Mouse (Mus musculus) CD8-positive naive resting alpha-beta T cell, adult 57 days (primary cell): ENCODE results near the gene Tmem209. TPM values are rescaled to one million over a fixed set of nuclear protein-coding genes. Genes with fewer than 3 reads are reported as not detected.

Experiments
- total RNA-seq: library from RNA; stranded (reverse); gene quantifications from one replicate; pipeline ENCODE4 v1.2.4, GENCODE M21; 2023

Gene Tmem209
- total RNA-seq: 38.4 TPM

GRCm38 (mm10) chr6:30509265-30510239, at the start of gene Tmem209, which contains the start of gene Ssmem1:
Gene Tmem209 (minus strand): TSS chr6:30509783.
Gene Ssmem1 (plus strand): TSS chr6:30509849.

GRCm38 (mm10) chr6:30541009-30541799, 31.6 kb upstream of the Tmem209 start, which contains the start of gene Cpa2:
Gene Cpa2 (plus strand): TSS chr6:30541582.

Other genes starting within 250 kb of the Tmem209 start
- 150 TPM for gene Ube2h, start 205.2 kb downstream of the Tmem209 start, total RNA-seq
- gene Zc3hc1, start 118.8 kb downstream of the Tmem209 start, total RNA-seq: 35.8 TPM
- gene Klhdc10, start 107.9 kb downstream of the Tmem209 start, total RNA-seq: 23.6 TPM
- gene Ssmem1, start 66 bp upstream of the Tmem209 start, total RNA-seq: 0.77 TPM
- gene Cpa2, start 31.8 kb upstream of the Tmem209 start, total RNA-seq: 1.4 TPM
- not detected for gene Cpa4, start 58.6 kb upstream of the Tmem209 start, total RNA-seq
- not detected for gene Cpa5, start 101.2 kb upstream of the Tmem209 start, total RNA-seq
- gene Cpa1, start 129.4 kb upstream of the Tmem209 start, total RNA-seq: 7.5 TPM
- gene Cep41, start 184.0 kb upstream of the Tmem209 start, total RNA-seq: 8.8 TPM
- gene Mest, start 213.8 kb upstream of the Tmem209 start, total RNA-seq: not detected